Mouse (Mus musculus) spleen, postnatal 10 days (tissue): ENCODE measurements around the gene Prss43.

ENCODE experiments used
- DNase-seq, 2 experiments: peaks; one replicate each; pipeline ENCODE4 v3.0.0; 2021 to 2022; ENCODE audit warnings: low spot score in 2 of 2

Prss43 gene

DNA sequence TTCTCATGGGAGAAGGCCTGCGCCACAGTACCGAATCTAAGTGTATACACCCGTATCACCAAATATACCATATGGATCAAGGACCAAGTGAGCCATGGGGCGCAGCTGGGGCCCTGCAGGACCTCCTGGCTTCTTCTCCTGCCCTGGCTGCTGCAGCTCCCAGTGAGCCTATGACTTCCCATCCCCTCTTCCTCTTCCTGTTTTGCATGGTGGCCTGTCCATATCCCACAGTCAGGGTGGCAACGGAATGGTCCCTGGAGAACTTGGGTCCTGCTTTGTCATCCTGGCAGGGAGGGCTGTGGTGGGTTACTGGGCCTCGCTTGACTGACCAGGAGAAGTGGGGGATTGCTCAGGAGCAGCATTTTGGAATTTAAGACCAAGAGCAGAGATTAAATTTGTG lies 14.4 kb downstream of the Prss43 start:
- no peak for DNase-seq

DNA sequence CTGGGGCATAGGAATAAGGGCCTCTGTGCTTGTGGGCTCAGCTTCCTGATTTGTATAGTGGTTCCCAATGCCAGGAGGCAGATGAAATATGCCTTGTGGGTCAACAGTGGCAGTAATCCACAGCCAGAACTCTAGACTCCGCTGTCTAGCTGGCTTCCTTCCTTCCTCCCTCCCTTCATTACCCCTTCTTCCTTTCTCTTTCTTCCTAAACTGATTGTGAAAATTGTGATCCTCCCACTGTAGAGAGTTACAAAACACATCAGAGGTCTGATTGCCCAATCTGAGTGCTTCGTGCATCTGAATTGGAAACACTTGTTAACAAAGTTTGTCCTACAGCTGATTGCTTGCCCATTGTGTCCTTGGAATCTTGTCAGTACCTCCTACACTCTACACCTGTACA lies 14.9 kb downstream of the Prss43 start:
- DNase-seq = no peak

GRCm38 (mm10) chr9:110844206-110844605 lies 17.7 kb downstream of the Prss43 start, which contains the start of gene Prss46:
Prss46 (plus strand) TSS chr9:110844506.
- DNase-seq = no peak

- no peak for DNase-seq
Measured at GRCm38 (mm10) chr9:110849162-110849561, 22.7 kb downstream of the Prss43 start.

DNA sequence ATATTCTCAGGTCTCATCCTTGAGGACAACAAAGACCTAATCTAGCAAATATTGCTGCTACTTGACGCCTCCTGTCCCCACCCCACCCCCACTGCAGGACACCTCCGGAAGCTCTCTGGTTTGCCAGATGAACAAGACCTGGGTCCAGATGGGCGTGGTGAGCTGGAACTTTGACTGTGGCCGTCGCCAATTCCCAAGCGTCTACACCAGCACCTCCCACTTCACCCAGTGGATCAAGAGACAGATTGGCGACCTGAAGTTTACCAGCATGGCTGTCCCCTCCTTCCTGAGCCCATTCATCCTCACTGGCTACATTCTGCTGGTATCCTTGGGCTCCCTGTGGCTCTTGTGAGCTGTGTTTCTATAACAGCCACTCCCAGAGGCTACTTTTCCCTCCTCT lies 29.4 kb downstream of the Prss43 start:
- DNase-seq = no peak

GRCm38 (mm10) chr9:110856920-110857319 lies 30.4 kb downstream of the Prss43 start:
- no peak for DNase-seq

- DNase-seq = peak; percentile 24 to 62
Measured at GRCm38 (mm10) chr9:110857781-110858472, 31.4 kb downstream of the Prss43 start, which contains the start of gene Prss50. Prss50 (plus strand) TSS chr9:110857967.

- no peak for DNase-seq
Measured at GRCm38 (mm10) chr9:110858523-110858922, 32.0 kb downstream of the Prss43 start.

GRCm38 (mm10) chr9:110858967-110859596 lies 32.6 kb downstream of the Prss43 start:
- no peak for DNase-seq

- peak in 1 of 2 experiments; percentile 63 for DNase-seq
Measured at GRCm38 (mm10) chr9:110871030-110871429, 44.5 kb downstream of the Prss43 start.

DNA sequence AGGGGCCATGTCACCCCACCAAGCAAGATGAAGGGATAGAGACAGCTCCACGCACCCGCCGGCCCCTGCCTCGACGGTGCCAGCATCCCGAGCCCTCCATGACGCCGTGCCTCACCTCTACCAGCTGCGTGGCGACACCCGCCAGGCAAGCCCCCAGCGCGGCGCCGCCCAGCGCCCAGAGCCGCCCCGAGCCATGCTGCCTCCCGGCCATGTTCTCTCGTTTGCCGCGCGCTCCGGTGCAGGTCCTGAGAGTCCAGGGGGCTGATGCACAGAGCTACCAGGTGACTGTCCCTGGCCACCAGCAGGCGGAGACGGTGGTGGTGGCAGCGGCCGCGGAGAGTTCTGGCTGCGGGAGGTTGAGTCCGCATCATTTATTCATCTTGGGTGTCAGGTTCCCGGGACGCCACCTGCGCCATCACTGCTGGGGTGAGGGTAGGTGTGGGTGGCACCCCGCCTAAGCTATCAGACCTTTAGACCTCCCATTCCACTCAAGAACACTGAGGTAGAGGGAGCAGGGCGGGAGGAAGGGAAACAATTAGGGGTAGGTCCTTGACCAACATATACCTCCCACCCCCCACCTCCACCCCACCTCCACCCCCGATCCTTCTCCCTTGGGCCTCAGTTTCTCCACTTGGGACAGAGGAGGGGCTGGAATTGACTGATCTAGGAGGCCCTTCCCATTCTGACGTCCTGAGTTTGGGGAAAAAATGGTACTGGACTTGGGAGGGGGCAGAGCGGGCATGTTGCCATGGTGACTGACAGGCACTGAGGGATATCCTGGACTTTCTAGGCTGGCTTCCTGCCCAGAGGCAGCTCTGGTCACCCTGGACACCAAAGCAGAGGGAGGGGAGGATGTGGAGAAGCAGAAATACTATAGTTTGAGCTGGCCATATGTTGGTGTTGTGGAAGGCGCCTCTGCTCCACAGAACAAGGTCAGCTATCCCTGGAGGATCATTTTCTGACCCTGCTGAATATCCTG lies 47.5 kb downstream of the Prss43 start:
- no peak for DNase-seq

DNA sequence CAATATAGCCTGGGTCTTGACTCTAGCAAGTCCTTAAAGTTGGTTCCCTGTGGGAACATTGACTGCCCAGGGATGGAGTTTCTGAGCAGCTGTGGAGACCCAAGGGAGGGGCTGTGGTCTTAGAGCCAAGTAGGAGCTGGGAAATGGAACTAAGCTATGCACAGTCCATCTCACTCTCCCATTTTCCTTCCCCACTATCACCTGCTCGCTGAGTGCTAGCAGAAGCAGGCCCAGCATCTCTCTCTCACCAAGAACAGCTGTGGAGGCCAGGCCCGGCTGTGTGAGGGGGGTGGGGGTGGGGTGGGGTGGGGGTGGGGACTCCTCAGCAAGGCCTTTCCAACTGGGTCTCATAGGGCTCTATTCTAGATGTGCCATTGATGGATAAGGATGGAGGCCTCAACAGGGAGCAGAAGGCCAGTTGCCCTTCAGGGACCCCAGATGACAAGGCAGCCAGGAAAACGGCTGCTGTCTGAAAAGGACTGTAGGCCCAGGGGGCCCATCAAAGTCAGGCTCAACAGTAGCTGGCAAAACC lies 48.2 kb downstream of the Prss43 start:
- DNase-seq = no peak

- no peak for DNase-seq
Measured at GRCm38 (mm10) chr9:110875288-110875695, 48.8 kb downstream of the Prss43 start.

GRCm38 (mm10) chr9:110877353-110877752 lies 50.9 kb downstream of the Prss43 start:
- no peak for DNase-seq

- DNase-seq = no peak
Measured at GRCm38 (mm10) chr9:110877888-110878287, 51.4 kb downstream of the Prss43 start.

GRCm38 (mm10) chr9:110879191-110879920 lies 52.9 kb downstream of the Prss43 start, which contains the start of gene Als2cl:
Als2cl (plus strand) TSS chr9:110879870.
- no peak for DNase-seq

GRCm38 (mm10) chr9:110879998-110880561 lies 53.6 kb downstream of the Prss43 start, which contains the start of gene Tmie:
Tmie (minus strand) TSS chr9:110880113.
- DNase-seq = peak in 1 of 2 experiments; percentile 49

GRCm38 (mm10) chr9:110880772-110881171 lies 54.3 kb downstream of the Prss43 start:
- no peak for DNase-seq
